Mouse (Mus musculus) naive thymus-derived CD4-positive, alpha-beta T cell, adult 2 months (primary cell): Measurements from ENCODE around the gene Msantd2.

Experiments
- DNase-seq: peaks from one replicate; pipeline ENCODE4 v3.0.0-alpha.2; 2011; ENCODE audit warnings: low read depth

The Msantd2 gene

DNA sequence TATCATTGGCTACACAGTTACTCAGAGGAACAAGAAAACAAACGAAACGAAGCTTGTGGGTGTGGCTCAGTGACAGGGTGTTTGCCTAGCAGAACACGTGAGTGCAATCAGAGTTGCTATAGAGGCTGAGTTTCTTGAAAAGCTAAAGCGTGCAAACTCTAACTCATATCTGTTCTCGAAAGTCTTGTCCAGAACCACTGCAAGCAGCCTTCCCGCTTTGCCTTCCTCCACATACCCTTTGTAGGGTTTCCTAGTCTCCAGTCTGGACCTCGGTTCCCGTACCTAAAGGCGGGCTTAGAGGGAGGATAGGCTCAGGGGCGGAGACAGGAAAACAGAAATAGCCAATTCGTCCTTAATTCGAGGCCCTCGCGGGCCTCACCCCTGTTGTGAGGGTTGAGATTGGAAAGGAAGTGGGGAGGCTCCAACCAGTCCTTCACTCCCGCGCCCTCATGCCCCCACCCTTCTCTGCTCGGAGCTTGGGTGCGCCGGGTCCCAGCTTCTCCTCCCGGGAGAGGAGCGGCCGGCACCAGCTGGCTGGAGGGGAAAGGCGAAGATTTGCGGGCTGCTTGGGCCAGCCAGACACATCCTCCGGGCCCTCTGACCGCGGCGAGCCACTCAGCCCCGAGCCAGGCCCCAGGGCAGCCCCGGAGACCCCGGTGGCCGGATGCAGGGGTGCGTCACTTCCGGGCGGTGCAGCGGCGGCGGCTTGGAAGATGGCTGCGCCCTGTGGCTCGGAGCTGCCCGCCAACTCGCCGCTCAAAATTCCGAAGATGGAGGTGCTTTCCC lies at the start of gene Msantd2:
TSS of gene Msantd2 (plus strand) at position 709 of the 786 bp plus-strand sequence.
- peak; percentile 89 for DNase-seq

DNA sequence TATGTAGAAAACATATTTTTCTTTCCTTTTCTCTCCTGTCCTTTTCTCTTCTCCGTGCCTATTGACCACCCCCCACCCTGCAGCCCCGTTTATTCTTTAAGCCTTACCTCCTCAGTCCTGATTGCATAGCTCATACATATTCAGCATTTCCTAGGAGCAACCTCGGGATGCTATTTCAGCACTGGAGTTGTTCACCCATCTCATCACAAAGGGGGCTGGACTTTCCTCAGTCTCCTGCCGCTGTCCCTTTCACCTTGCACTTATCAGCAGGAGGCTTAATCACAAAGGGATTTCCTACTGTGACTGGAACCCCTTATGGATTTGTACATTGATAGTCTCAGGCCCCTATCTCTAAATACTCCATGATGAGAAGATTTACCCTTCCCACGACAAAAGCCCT lies 36.7 kb upstream of the Msantd2 start:
- DNase-seq: no peak

DNA sequence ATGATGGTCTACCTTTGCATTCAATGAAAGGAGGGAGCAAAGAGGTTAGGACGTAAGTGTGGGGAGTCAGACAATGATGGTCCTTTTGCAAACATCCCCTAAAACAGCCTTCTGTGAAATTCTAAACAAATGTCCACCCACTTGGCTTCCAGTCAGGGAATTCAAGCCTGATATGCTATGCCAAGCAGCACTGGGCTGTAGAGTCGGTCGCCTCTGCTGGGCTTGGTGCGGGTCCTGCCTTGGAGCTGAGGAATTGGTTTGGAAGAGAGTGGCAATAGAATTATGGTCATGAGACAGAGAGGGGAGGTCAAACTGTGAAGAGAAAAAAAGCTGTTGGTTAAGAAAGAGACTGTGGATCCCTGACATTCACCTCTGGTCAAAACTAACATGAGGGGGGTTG lies 35.8 kb upstream of the Msantd2 start:
- DNase-seq: no peak

DNA sequence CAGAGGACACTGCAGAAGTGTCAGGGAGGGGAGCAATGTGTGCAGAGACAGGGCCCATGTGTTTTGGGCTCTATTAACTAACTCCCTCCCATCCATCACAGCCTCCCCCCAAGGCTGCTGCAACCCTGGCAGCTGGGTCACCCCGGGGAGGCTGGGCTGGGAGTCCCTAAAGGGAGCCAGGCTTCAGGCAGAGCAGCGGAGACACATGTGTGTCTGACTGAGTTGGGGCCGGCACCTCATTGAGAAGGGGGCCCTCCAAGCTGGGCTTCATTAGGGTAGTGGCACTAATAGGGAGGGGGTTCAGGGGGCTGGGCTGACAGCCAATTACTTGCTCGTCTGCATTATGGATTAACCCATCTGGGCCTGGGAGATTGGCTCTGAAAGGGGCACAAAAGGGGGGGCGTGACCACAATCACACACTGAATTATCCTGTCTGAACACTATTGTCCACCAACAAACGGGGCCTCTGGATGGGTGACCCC lies 35.1 kb upstream of the Msantd2 start:
- no peak for DNase-seq

DNA sequence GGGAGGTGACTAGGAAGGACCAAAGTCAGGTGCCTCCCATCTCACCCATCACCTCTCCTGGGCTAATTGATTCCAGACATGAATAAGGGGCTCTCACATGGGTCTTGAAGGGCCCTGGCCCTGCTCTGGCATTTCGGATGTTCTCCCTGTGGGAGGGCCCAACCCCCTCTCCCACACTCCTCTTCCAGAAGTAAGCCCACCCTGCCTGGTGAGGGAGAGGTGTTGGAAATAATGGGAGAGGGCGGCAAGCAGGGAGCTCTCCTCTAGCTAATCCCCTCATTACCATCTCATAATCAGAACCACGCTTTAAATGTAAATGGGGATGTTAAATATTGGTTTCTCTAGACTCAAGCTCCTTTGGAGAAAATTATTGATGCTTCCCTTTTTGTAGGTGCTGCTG lies 34.1 kb upstream of the Msantd2 start:
- no peak for DNase-seq

DNA sequence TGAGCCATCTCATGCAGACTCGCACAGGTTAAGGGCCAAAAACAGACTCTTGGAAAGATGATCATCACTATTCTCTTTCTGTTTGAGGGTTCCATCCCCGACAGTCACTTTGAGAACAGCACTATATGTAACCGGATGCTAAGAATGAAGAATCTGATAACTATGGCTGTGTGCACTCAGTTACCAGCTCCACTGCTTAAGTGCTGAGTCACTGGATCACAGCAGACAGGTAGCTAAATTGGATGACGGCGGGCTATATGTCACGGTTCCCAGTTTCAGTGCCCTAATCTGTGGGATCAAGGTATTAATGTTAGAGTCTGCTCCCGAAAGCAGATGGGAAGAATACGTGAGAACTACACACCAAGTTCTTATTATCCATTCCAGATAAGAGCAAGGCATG lies 33.3 kb upstream of the Msantd2 start:
- DNase-seq: no peak

DNA sequence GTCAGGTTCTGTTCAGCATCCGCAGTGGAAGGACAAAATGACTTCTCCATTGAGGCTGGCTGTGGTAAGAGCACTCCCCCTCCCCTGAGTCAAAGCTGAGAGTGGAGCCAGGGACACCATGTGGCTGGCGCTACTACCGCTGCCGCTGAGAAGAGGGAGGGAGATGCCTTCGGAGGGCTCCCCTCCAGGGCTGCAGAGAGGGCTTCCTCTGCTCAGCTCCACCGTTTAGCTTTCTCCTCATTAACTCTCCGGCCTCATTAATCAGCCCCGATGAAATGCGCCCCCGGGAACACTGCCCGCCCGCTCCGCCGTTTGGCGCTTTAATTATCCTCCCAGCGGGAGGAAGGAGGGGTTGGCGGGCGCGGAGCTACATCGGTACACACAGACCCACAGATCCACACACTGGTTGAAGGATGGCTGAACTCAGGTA lies 32.6 kb upstream of the Msantd2 start:
- DNase-seq: no peak

DNA sequence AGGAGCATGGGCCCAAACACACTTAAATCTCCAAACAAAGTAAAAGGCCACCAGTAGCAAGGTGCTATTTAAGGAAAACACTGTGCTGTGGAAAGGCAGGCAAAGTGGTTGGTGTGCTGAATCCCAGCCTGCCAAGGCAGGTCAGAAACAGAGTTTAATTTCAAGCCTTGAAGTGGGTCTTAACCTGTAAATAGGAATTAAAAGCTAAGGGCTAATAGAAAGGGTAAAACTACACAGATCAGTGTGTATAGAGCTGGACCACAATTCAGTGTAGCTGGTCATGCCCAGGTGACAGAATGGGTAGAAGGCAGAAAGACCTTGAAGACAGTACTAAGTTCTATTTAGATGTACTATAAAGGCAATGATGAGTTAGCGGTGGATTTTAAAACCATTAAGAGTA lies 32.0 kb upstream of the Msantd2 start:
- DNase-seq: no peak

DNA sequence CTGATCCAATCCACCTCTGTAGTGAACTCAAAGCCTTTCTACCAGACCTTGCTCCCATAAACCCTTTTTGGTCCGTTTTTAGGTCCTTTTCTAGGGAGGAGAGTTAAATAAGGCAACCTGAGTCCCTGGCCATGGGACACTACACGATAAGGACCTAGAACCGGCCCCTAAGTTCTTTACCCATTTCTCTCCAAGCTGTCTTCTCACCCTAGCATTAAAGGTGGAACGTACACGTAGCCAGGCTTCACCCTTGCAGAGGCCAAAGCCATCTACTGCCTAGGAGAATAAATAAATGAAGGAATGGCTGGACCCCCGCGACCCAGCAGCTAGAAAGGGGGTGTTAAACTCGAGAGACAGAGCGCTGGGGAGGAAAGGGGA lies 29.5 kb upstream of the Msantd2 start:
- DNase-seq: no peak

DNA sequence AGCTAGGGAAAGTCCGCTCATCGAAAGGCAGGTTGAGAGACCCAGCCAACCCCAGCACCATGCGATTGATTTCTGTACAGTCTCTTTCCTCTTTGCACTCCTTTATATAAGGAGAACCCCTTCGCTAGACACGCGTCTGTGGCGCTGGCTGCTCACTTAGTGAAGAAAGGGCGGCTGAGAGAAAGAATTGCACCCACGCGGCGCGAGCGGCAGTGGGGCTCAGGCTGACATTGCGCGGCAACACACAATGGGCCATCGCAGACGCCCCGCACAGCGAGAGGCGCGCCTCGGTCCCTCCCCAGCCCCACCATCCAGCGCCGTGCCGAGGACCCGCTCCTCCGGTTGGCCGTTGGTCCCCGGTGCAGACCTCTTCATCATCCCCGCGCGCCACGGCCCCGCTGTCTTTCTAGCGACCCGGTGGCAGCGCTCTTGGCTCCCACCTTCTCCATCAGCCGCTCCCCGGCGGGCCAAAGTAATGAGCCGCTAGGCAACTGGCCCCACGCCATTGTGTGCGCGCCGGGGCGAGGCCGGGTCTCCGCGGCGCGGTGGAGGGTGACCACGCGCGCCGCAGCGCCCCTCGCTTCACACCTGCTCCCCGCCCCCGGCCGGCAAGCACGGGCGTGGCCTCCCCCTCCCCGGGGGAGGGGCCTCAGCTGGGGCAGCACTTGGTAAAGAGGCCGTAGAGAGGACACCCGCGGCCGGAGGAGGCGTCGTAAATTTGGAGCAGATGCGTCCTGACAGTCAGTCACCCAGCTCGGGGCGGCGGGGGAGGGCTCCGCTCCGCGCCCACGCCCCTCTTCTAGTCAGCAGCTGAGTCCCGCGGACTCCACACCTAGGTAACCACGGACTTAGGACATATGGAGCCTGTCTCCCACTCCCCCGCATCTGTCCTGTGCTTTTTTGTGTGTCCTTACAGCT lies 28.8 kb upstream of the Msantd2 start:
- DNase-seq: no peak

DNA sequence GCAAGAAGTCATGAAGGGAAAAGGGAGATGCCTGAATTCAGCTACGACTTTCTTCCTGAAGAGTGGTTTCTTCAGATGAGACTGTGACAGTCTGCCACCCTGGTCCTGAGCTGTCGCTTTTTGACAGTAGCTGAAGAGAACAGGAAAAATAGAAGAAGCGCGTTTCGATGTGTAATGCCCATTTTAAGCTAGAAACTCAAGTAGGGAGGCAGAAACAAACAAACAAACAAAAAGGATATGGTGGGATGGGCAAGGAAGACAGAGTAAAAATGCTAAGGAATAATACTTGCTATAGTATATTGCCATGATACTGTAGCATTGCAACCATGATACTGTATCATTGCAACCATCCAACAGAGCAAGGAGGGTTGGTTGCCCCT lies 28.2 kb upstream of the Msantd2 start:
- no peak for DNase-seq

DNA sequence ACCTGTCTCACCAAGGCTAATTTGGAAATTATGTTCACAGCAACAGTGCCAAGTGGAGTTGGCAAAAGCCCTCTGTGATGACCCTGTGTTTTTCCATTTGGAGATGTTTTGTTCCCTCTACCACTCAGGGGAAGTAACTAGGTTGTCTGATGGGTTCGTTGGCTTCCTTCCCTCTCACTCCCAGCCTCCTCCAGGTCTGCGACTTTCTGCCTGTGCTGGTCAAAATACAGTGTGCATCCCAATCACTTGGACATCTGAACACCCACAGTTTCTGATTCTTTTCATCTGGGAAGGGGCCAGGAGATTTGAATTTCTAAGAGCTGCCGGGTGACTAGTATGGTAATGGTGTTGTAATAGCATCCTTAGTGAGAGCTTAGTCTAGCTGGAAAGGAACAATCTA lies 27.5 kb upstream of the Msantd2 start:
- DNase-seq: no peak

DNA sequence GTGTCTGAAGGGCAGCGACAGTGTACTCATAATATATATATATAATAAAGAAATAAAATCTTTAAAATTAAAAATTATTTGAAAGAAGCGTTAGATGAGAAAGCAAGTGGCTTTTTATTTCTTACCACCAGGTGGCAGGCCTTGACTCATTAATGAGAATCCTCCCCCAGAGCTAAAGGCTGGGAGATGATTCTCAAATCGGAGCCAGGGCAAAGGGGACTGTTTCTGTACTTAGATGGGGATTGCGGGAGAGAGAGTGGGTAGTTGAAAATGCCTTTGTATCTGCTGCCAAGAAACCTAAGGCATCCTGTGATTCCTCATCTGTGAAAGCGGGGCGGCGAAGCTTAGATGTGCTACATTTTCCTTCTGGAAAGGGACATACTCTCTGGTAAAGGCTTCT lies 26.4 kb upstream of the Msantd2 start:
- DNase-seq: peak; percentile 70

DNA sequence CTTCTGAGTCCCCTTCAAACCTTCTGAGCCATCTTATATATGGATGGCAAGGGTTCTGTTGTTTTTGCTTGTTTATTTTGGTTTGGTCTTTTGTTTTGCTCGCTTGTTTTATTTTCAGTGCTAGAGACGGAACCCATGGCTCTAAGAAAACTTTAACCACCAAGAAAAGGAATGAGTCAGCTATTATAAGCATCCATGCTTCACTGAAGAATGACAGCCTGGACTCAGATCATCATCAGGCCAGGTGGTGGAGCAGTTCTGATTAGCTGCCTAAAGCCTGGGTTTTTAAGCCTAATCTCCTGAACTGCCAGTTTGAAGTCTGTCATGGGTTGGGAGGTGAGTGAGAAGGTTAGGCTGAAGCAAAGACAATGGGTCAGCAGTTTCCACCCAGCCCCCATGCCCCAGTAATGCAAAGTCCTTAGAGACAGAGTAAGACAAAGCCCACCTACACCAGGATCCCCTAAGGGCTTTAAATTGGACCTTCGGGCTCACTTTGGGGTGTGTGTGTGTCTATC lies 15.5 kb upstream of the Msantd2 start:
- DNase-seq: no peak

DNA sequence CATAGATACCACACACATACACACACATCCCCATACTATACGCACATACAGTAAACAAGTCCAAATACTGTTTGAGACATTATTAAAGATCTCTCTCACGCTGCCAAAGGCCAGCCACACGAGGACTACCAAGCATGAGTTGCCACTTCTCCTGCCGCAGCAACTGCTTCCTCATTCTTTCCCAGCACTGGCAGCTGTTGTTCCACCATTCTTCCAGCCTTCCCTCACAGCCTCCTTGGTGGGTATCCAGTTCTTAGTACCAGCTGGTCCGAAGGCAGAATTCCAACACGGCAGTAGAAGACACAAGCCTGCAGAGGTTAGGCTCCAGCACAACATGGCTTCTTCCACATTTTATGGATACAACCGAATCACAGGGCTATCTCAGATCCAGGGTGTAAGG lies 14.2 kb upstream of the Msantd2 start:
- no peak for DNase-seq

DNA sequence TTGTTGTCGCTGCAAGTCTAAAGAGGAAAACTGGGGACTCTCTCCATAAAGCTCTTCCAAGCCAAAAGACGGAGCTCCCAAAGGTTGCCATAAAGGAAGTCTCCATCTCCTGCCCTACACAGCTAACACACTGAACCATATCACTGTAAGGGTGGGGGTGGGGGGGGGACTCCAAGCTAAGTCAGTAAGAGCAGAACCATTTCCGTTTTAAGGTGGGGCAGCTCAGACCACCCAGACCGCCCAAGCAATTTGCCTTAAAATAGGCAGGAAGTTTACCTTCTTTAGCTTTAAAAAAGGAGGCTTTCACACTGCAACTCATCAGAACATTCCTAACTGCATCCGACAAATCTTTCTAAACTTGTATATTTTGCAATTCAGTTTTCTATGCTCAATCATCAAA lies 4.0 kb upstream of the Msantd2 start:
- no peak for DNase-seq

DNA sequence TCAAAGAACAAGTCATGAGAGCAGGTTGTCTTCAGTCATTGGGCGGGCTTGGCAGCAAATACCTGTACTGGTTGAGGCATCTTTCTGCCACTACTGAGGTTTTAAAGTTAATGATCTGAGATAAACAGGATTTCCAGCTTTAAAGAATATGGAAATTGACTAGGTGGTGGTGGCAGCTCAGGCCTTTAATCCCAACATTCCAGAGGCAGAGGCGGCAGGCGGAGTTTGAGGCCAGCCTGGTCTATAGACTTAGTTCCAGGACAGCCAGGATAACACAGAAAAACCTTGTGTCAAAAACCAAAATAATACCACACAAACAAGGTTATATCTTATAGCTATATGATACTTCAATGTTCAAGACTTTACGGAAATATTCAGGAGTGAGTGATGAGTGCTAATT lies 1.1 kb upstream of the Msantd2 start:
- DNase-seq: no peak

DNA sequence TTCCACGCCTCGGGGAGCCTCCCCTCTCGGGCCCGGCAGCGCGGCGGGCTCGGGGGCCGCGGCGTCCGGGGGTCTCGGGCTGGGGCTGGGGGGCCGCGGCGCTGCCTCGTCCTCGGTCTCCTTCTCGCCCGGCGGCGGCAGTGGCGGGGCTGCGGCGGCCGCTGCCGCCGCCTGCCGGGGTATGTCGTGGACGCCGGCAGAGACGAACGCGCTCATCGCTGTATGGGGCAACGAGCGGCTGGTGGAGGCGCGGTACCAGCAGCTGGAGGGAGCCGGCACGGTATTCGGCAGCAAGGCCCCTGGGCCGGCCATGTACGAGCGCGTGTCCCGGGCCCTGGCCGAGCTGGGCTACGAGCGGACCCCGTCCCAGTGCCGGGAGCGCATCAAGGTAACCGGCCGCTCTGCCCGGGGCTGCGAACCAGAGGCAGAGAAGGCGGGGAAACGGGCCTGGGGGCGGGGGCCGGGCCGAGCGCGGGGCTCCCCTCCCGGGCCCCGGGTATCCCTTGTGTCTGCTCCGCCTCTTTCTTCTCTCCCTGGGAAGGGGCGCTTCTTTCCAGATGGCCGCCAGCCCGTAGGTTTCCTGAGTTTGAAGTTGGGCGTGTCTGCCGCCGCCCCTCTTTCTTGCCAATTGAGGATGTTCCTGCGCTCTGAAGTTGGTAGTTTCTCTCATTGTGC lies 464 bp downstream of the Msantd2 start:
- peak; percentile 61 for DNase-seq

DNA sequence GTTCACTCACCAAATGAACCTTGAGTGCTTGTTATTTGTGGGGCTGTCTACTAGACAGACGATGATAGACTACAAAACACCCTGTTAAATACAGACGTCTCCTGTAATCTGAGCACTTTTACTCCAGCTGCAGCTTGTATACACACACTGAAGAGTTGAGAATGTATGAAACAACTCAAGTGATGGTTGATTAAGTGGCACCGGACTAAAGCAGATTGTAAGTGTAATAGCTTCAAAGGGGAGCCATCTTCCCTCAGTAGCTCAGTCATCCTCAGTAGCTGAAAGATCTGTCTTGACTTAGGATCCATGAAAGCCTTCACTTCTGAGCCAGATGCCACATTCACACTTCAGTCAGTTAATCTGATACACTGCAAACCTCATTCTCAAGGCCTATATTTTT lies 6.6 kb downstream of the Msantd2 start:
- no peak for DNase-seq

DNA sequence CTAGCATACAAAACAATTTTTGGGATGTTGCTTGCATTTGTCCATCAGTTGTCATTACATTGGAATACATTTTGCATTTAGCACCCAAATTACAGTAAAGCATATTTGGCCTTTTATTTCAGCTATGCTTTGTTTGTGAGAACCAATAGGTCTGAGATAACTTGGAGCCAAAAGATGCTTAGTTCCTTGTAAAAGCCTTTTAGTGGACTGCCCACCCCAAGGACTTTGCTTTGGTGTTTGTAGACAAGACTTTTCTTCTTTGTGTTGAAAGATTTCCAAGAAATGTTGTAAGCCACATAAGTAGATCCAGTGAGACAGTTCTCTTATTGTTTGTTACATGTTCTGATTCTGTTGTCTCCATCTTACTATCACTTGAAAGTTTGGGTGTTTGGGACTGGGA lies 7.2 kb downstream of the Msantd2 start:
- no peak for DNase-seq

DNA sequence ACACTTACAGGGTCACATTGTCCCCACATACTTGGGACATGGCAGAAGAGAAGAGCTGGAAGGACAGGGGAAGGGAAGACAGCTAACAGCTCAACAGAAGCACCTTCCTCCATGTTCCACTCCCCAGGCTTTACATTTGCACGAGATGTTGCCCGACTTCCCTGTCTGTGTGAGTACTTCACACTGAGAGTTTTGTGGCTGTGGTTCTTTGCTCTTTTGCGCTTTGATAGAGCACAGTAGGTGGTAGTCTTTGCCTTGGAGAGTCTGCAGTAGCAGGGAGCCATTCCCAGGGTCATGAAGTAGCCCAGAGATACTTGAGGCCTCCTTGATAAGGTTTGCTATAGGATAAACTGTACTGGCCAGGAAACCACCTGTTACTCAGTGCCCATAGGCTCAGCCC lies 11.1 kb downstream of the Msantd2 start:
- DNase-seq: no peak

DNA sequence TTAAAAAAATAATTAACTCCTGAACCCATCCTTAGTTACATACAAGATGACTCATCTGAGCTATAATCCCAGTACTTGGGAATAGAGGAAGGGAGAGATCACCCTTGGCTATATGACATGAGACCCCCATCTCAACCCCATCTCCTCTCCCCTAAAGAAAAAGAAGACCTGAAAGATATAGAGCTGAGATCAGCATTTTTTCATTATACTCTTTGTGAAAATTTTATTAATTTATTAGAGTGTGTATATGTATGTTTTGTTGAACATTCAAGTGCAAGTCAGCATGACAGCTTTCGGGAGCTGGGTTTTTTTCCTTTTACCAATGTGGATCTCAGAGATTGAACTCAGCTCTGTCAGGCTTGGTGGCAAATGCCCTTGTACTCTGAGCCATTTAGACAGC lies 12.1 kb downstream of the Msantd2 start:
- DNase-seq: no peak
